ENCODE assay signal across 11 mouse cellular contexts in genomic region chr9:69443203-69443602, GRCm38 (mm10). TPM values are rescaled to one million over a fixed set of nuclear protein-coding genes. Genes with fewer than 3 reads are reported as not detected.
A peak's percentile ranks its signal among the peaks of the same experiment; 100 is the strongest.
DNase-seq lines count a peak whose midpoint lies in the region; ATAC-seq and TF ChIP-seq lines count a peak whose summit lies in the region.
"Had no signal": no experiment of that assay in that cellular context is flagged by ENCODE, and none has a peak within 500 bp of the region (broad histone marks: within the 10 kb centered on the region; RNA-seq: fewer than 3 reads in every experiment).

No protein-coding gene starts in this region.

- no peak overlapping the region for H3K4me3 ChIP-seq in hindbrain, postnatal 0 days (ENCODE audit: low read length)
- H3K4me3 ChIP-seq: forebrain, embryonic 10.5 days; heart, embryonic 13.5 days had no signal

- no peaks in the 10 kb centered on the region for H3K36me3 ChIP-seq in hindbrain, postnatal 0 days (ENCODE audit: insufficient read depth, low read length)
- H3K36me3 ChIP-seq: forebrain, embryonic 10.5 days; heart, embryonic 13.5 days had no signal

- intact Hi-C loops in left cerebral cortex, postnatal 10 days (cut with DNase I), result no loop called here

- no peaks in the 10 kb centered on the region for H3K9me3 ChIP-seq in hindbrain, postnatal 0 days (ENCODE audit: low read length)
- H3K9me3 ChIP-seq: forebrain, embryonic 10.5 days; heart, embryonic 13.5 days had no signal

- H3K9ac ChIP-seq in hindbrain, postnatal 0 days (replicated peaks; ENCODE audit: low read length), result no peak overlapping the region
- H3K9ac ChIP-seq: heart, embryonic 13.5 days had no signal

- no peak overlapping the region for H3K27ac ChIP-seq in hindbrain, postnatal 0 days
- H3K27ac ChIP-seq: forebrain, embryonic 10.5 days; heart, embryonic 13.5 days had no signal

- no peak overlapping the region for H3K4me2 ChIP-seq in hindbrain, postnatal 0 days (ENCODE audit: low read depth, low read length)
- H3K4me2 ChIP-seq: heart, embryonic 13.5 days had no signal

- ATAC-seq in hindbrain, postnatal 0 days, result no peak

- DNase-seq in urinary bladder, postnatal 25 days (ENCODE audit: low spot score), result peak; percentile 56
- no peak for DNase-seq in urinary bladder, adult 2 months (ENCODE audit: low spot score)
- DNase-seq in gastrocnemius, adult 8-10 months (ENCODE audit: low spot score in 2 of 2), result peak; percentile 43 to 45
- DNase-seq in large intestine, adult 2 months (ENCODE audit: low read depth, low spot score), result peak; percentile 90
- no peak for DNase-seq in left cerebral cortex, postnatal 10 days (ENCODE audit: extremely low spot score in 1 of 2, low spot score in 2 of 2)
- DNase-seq in hindbrain, postnatal 0 days (ENCODE audit: low spot score), result no peak
- DNase-seq in left cerebral cortex, adult 11 months (ENCODE audit: low spot score), result no peak
- DNase-seq: cerebellum, postnatal 25 days; retina, postnatal 1 day had no signal

- no peaks in the 10 kb centered on the region for H3K27me3 ChIP-seq in hindbrain, postnatal 0 days (ENCODE audit: insufficient read depth, low read length)
- H3K27me3 ChIP-seq: heart, embryonic 13.5 days had no signal

- H3K4me1 ChIP-seq in hindbrain, postnatal 0 days (ENCODE audit: insufficient read depth, low read length), result no peaks in the 10 kb centered on the region

- no peak for TF ChIP-seq CTCF in hindbrain, postnatal 0 days (IDR thresholded peaks at IDR 0.05; ENCODE audit: low read depth)

- WGBS in large intestine, adult 2 months, result 6% methylated on average over 3 of the region's 3 CpGs
- WGBS in hindbrain, postnatal 0 days, result 65% methylated on average over 3 of the region's 3 CpGs

RNA-seq across cellular contexts. Expression of gene Anxa2, which starts 10.2 kb away (rescaled TPM):
- polyA plus RNA-seq in urinary bladder, adult 2 months (2012; rRNA removed), result 536 and 671 TPM in 2 replicates
- total RNA-seq in gastrocnemius, adult 8-10 months (2022), result 10 to 100 TPM; 17.3 to 34.2 (median 28.0) TPM
- 898 and 1,061 TPM in 2 replicates for polyA plus RNA-seq in large intestine, adult 2 months (2012; rRNA removed)
- 10 to 100 TPM; 15.9 to 17.0 TPM for total RNA-seq in left cerebral cortex, postnatal 10 days (2021)
- total RNA-seq in hindbrain, postnatal 0 days (2014; rRNA removed), result 69.6 and 73.4 TPM in 2 replicates
- 107 and 108 TPM in 2 replicates for polyA plus RNA-seq in hindbrain, postnatal 0 days (2015; fragmentation: Nextera tagmentation; extraction: Ambion mirVana)

RNA-seq across cellular contexts. Expression of gene Ice2, which starts 45.5 kb away (rescaled TPM):
- 8.0 and 8.5 TPM in 2 replicates for polyA plus RNA-seq in urinary bladder, adult 2 months (2012; rRNA removed)
- 1 to 10 TPM; 3.7 to 5.1 (median 3.9) TPM for total RNA-seq in gastrocnemius, adult 8-10 months (2022)
- polyA plus RNA-seq in large intestine, adult 2 months (2012; rRNA removed), result 1.6 and 2.7 TPM in 2 replicates
- total RNA-seq in left cerebral cortex, postnatal 10 days (2021), result 1 to 10 TPM; 8.3 to 8.9 TPM
- 3.7 and 9.1 TPM in 2 replicates for total RNA-seq in hindbrain, postnatal 0 days (2014; rRNA removed)
- polyA plus RNA-seq in hindbrain, postnatal 0 days (2015; fragmentation: Nextera tagmentation; extraction: Ambion mirVana), result 7.3 TPM in 2 replicates

Comparison
In these comparisons a context has a peak if more than half of its experiments do, and no peak if none do; other contexts are left out.
1. DNase-seq: peak in urinary bladder, postnatal 25 days (single experiment), gastrocnemius, adult 8-10 months (2 of 2) and large intestine, adult 2 months (single experiment); none in urinary bladder, adult 2 months (single experiment), left cerebral cortex, postnatal 10 days (0 of 2), hindbrain, postnatal 0 days (single experiment) and left cerebral cortex, adult 11 months (single experiment).